ENCODE assay signal across 11 mouse cellular contexts in genomic region chr11:53734970-53735681, GRCm38 (mm10). TPM values are rescaled to one million over a fixed set of nuclear protein-coding genes. Genes with fewer than 3 reads are reported as not detected.
DNase-seq lines count a peak whose midpoint lies in the region; ATAC-seq and TF ChIP-seq lines count a peak whose summit lies in the region.
"Had no signal": no experiment of that assay in that cellular context is flagged by ENCODE, and none has a peak within 500 bp of the region (broad histone marks: within the 10 kb centered on the region; RNA-seq: fewer than 3 reads in every experiment).

No protein-coding gene starts in this region.

- no peaks in the 10 kb centered on the region for H3K36me3 ChIP-seq in forebrain, embryonic 13.5 days (ENCODE audit: poor library complexity, severe bottlenecking)
- no peaks in the 10 kb centered on the region for H3K36me3 ChIP-seq in forebrain, embryonic 11.5 days (ENCODE audit: control insufficient read depth, insufficient read depth, low read length)
- no peaks in the 10 kb centered on the region for H3K36me3 ChIP-seq in liver, embryonic 12.5 days
- no peaks in the 10 kb centered on the region for H3K36me3 ChIP-seq in liver, postnatal 0 days (replicated peaks; ENCODE audit: insufficient read depth, low read length)
- no peaks in the 10 kb centered on the region for H3K36me3 ChIP-seq in intestine, postnatal 0 days (ENCODE audit: control insufficient read depth, insufficient read depth)

- TF ChIP-seq CTCF in liver, postnatal 0 days (IDR thresholded peaks at IDR 0.05; ENCODE audit: low read depth): no peak
- no peak for TF ChIP-seq CTCF in intestine, postnatal 0 days (IDR thresholded peaks at IDR 0.05; ENCODE audit: low read depth)

- H3K9me3 ChIP-seq in forebrain, embryonic 13.5 days (replicated peaks): no peaks in the 10 kb centered on the region
- no peaks in the 10 kb centered on the region for H3K9me3 ChIP-seq in forebrain, embryonic 11.5 days (ENCODE audit: control insufficient read depth, low read length)
- no peaks in the 10 kb centered on the region for H3K9me3 ChIP-seq in liver, embryonic 12.5 days (replicated peaks)
- no peaks in the 10 kb centered on the region for H3K9me3 ChIP-seq in liver, postnatal 0 days (ENCODE audit: low read length)
- no peaks in the 10 kb centered on the region for H3K9me3 ChIP-seq in intestine, postnatal 0 days (ENCODE audit: control insufficient read depth)

- H3K27ac ChIP-seq in forebrain, embryonic 13.5 days: no peak overlapping the region
- H3K27ac ChIP-seq in forebrain, embryonic 11.5 days (ENCODE audit: low read depth, low read length): no peak overlapping the region
- H3K27ac ChIP-seq in liver, embryonic 12.5 days: no peak overlapping the region
- H3K27ac ChIP-seq in liver, postnatal 0 days (ENCODE audit: low read depth): no peak overlapping the region
- no peak overlapping the region for H3K27ac ChIP-seq in intestine, postnatal 0 days (ENCODE audit: low read depth, low read length)
- H3K27ac ChIP-seq: heart, adult 2 months had no signal

- no peaks in the 10 kb centered on the region for H3K27me3 ChIP-seq in forebrain, embryonic 13.5 days
- no peaks in the 10 kb centered on the region for H3K27me3 ChIP-seq in forebrain, embryonic 11.5 days (ENCODE audit: control insufficient read depth, insufficient read depth, low read length)
- H3K27me3 ChIP-seq in liver, embryonic 12.5 days (replicated peaks): no peaks in the 10 kb centered on the region
- H3K27me3 ChIP-seq in liver, postnatal 0 days (ENCODE audit: insufficient read depth, low read length): no peaks in the 10 kb centered on the region
- H3K27me3 ChIP-seq in intestine, postnatal 0 days (replicated peaks; ENCODE audit: control insufficient read depth, insufficient read depth, low read length): no peaks in the 10 kb centered on the region

- no peaks in the 10 kb centered on the region for H3K4me1 ChIP-seq in forebrain, embryonic 13.5 days
- H3K4me1 ChIP-seq in forebrain, embryonic 11.5 days (replicated peaks; ENCODE audit: control insufficient read depth, insufficient read depth, low read length): no peaks in the 10 kb centered on the region
- H3K4me1 ChIP-seq in liver, embryonic 12.5 days: 0 out of 2 replicates have a peak, but pooled peaks cover 7% of the 10 kb centered on the region
- H3K4me1 ChIP-seq in liver, postnatal 0 days (ENCODE audit: insufficient read depth): no peaks in the 10 kb centered on the region
- H3K4me1 ChIP-seq in intestine, postnatal 0 days (replicated peaks; ENCODE audit: control insufficient read depth, insufficient read depth, low read length): no peaks in the 10 kb centered on the region

- no peak for DNase-seq in forebrain, embryonic 11.5 days (ENCODE audit: low spot score)
- no peak for DNase-seq in liver, postnatal 0 days
- peak; percentile 63 for DNase-seq in MN1 (ENCODE audit: low spot score)
- no peak for DNase-seq in frontal cortex, adult 2 months (ENCODE audit: extremely low spot score in 1 of 2, low spot score in 1 of 2)
- DNase-seq in ovary, postnatal 10 days (ENCODE audit: low spot score): no peak
- DNase-seq: adrenal gland, adult 8-10 months had no signal

- H3K9ac ChIP-seq in forebrain, embryonic 13.5 days: no peak overlapping the region
- no peak overlapping the region for H3K9ac ChIP-seq in forebrain, embryonic 11.5 days (ENCODE audit: low read length)
- H3K9ac ChIP-seq in liver, embryonic 12.5 days: no peak overlapping the region
- no peak overlapping the region for H3K9ac ChIP-seq in liver, postnatal 0 days (replicated peaks)
- H3K9ac ChIP-seq in intestine, postnatal 0 days (ENCODE audit: low read depth, low read length): no peak overlapping the region

- 0 out of 2 replicates have a peak overlapping the region, but pooled peaks have one; percentile 54 for H3K4me2 ChIP-seq in forebrain, embryonic 13.5 days
- H3K4me2 ChIP-seq in forebrain, embryonic 11.5 days (ENCODE audit: low read depth, low read length, severe bottlenecking): no peak overlapping the region
- peak overlapping the region; percentile 66 for H3K4me2 ChIP-seq in liver, embryonic 12.5 days
- H3K4me2 ChIP-seq in liver, postnatal 0 days (ENCODE audit: low read depth, low read length): no peak overlapping the region
- 0 out of 2 replicates have a peak overlapping the region, but pooled peaks have one; percentile 51 for H3K4me2 ChIP-seq in intestine, postnatal 0 days (replicated peaks; ENCODE audit: low read depth)

- no peak for ATAC-seq in forebrain, embryonic 13.5 days
- ATAC-seq in forebrain, embryonic 11.5 days (replicated peaks; ENCODE audit: low FRiP score): no peak
- no peak for ATAC-seq in liver, embryonic 12.5 days
- no peak for ATAC-seq in liver, postnatal 0 days
- no peak for ATAC-seq in intestine, postnatal 0 days

- no peak for TF ChIP-seq EP300 in liver, postnatal 0 days (IDR thresholded peaks at IDR 0.05; ENCODE audit: low read depth)

- no peak overlapping the region for H3K4me3 ChIP-seq in forebrain, embryonic 13.5 days
- no peak overlapping the region for H3K4me3 ChIP-seq in forebrain, embryonic 11.5 days (ENCODE audit: low read depth, low read length)
- H3K4me3 ChIP-seq in liver, embryonic 12.5 days: no peak overlapping the region
- no peak overlapping the region for H3K4me3 ChIP-seq in liver, postnatal 0 days (ENCODE audit: low read depth, low read length)
- no peak overlapping the region for H3K4me3 ChIP-seq in intestine, postnatal 0 days (ENCODE audit: low read depth, low read length)

- WGBS in forebrain, embryonic 13.5 days: 72% methylated on average over 18 of the region's 18 CpGs
- WGBS in forebrain, embryonic 11.5 days: 71% methylated on average over 18 of the region's 18 CpGs
- WGBS in liver, embryonic 12.5 days (ENCODE audit: insufficient replicate concordance): 52% methylated on average over 18 of the region's 18 CpGs
- WGBS in liver, postnatal 0 days (ENCODE audit: insufficient replicate concordance): 50% methylated on average over 18 of the region's 18 CpGs
- WGBS in intestine, postnatal 0 days: 68% methylated on average over 18 of the region's 18 CpGs

RNA-seq across cellular contexts. Expression of gene Il5, which starts 14.5 kb away (rescaled TPM):
- not detected in 2 replicates for polyA plus RNA-seq in forebrain, embryonic 13.5 days (2015; fragmentation: Nextera tagmentation; extraction: Ambion mirVana)
- polyA plus RNA-seq in forebrain, embryonic 11.5 days (2014; fragmentation: Nextera tagmentation; extraction: Ambion mirVana): not detected in 2 replicates
- not detected in 2 replicates for polyA plus RNA-seq in liver, embryonic 12.5 days (2016; fragmentation: Nextera tagmentation; extraction: Ambion mirVana)
- not detected in 2 replicates for polyA plus RNA-seq in liver, postnatal 0 days (2015; fragmentation: Nextera tagmentation; extraction: Ambion mirVana)
- not detected in 2 replicates for polyA plus RNA-seq in intestine, postnatal 0 days (2015; fragmentation: Nextera tagmentation; extraction: Ambion mirVana)
- polyA plus RNA-seq in frontal cortex, adult 2 months (2012; rRNA removed): 0.21 and 0.44 TPM in 2 replicates
- polyA plus RNA-seq: liver, adult 2 months had no signal

RNA-seq across cellular contexts. Expression of gene Rad50, which starts 28.0 kb away (rescaled TPM):
- 17.7 and 18.2 TPM in 2 replicates for polyA plus RNA-seq in forebrain, embryonic 13.5 days (2015; fragmentation: Nextera tagmentation; extraction: Ambion mirVana)
- polyA plus RNA-seq in forebrain, embryonic 11.5 days (2014; fragmentation: Nextera tagmentation; extraction: Ambion mirVana): 24.3 and 27.6 TPM in 2 replicates
- polyA plus RNA-seq in liver, embryonic 12.5 days (2016; fragmentation: Nextera tagmentation; extraction: Ambion mirVana): 25.6 TPM in 2 replicates
- 9.7 and 11.1 TPM in 2 replicates for polyA plus RNA-seq in liver, postnatal 0 days (2015; fragmentation: Nextera tagmentation; extraction: Ambion mirVana)
- 15.6 and 19.3 TPM in 2 replicates for polyA plus RNA-seq in intestine, postnatal 0 days (2015; fragmentation: Nextera tagmentation; extraction: Ambion mirVana)
- polyA plus RNA-seq in frontal cortex, adult 2 months (2012; rRNA removed): 6.9 and 7.1 TPM in 2 replicates

RNA-seq across cellular contexts. Expression of gene Irf1, which starts 34.7 kb away (rescaled TPM):
- polyA plus RNA-seq in forebrain, embryonic 13.5 days (2015; fragmentation: Nextera tagmentation; extraction: Ambion mirVana): 2.6 and 2.7 TPM in 2 replicates
- 4.0 and 4.3 TPM in 2 replicates for polyA plus RNA-seq in forebrain, embryonic 11.5 days (2014; fragmentation: Nextera tagmentation; extraction: Ambion mirVana)
- 7.3 and 7.5 TPM in 2 replicates for polyA plus RNA-seq in liver, embryonic 12.5 days (2016; fragmentation: Nextera tagmentation; extraction: Ambion mirVana)
- 22.0 and 24.5 TPM in 2 replicates for polyA plus RNA-seq in liver, postnatal 0 days (2015; fragmentation: Nextera tagmentation; extraction: Ambion mirVana)
- polyA plus RNA-seq in intestine, postnatal 0 days (2015; fragmentation: Nextera tagmentation; extraction: Ambion mirVana): 64.3 and 76.1 TPM in 2 replicates
- 11.8 and 14.1 TPM in 2 replicates for polyA plus RNA-seq in frontal cortex, adult 2 months (2012; rRNA removed)

RNA-seq across cellular contexts. Expression of gene Gm17334, which starts 37.9 kb away (rescaled TPM):
- polyA plus RNA-seq in forebrain, embryonic 13.5 days (2015; fragmentation: Nextera tagmentation; extraction: Ambion mirVana): not detected in 2 replicates
- not detected in 2 replicates for polyA plus RNA-seq in forebrain, embryonic 11.5 days (2014; fragmentation: Nextera tagmentation; extraction: Ambion mirVana)
- 0.13 TPM in 1 of 2 replicates, not detected in the other for polyA plus RNA-seq in liver, embryonic 12.5 days (2016; fragmentation: Nextera tagmentation; extraction: Ambion mirVana)
- polyA plus RNA-seq in liver, postnatal 0 days (2015; fragmentation: Nextera tagmentation; extraction: Ambion mirVana): 0.12 and 0.23 TPM in 2 replicates
- 0.17 and 0.67 TPM in 2 replicates for polyA plus RNA-seq in intestine, postnatal 0 days (2015; fragmentation: Nextera tagmentation; extraction: Ambion mirVana)
- 0.64 and 1.3 TPM in 2 replicates for polyA plus RNA-seq in frontal cortex, adult 2 months (2012; rRNA removed)

Comparison
In these comparisons a context has a peak if more than half of its experiments do, and no peak if none do; other contexts are left out.
1. H3K4me2 ChIP-seq: peak in forebrain, embryonic 13.5 days (single experiment), liver, embryonic 12.5 days (single experiment) and intestine, postnatal 0 days (single experiment); none in forebrain, embryonic 11.5 days (single experiment) and liver, postnatal 0 days (single experiment).